15 mouse cellular contexts compared by ENCODE assay signal in the genomic region with DNA sequence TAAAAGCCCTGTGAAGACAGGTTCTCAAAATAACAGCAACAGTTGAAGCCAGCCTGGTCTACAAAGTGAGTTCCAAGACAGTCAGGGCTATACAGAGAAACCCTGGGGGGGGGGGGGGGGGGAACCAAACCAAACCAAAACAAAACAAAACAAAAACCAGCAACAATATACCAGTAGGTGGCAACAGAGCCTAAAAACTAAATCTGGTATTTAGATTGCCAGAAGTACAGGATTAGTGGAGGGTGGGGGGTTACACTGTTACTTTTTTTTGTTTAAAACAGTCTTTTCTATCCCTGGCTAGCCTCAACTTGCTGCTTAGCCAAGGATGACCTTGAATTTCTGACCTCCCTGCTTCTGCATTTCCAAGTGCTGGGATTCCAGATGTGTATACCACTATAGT. TPM values are rescaled to one million over a fixed set of nuclear protein-coding genes. Genes with fewer than 3 reads are reported as not detected.
DNase-seq lines count a peak whose midpoint lies in the region; ATAC-seq and TF ChIP-seq lines count a peak whose summit lies in the region.
"Had no signal": no experiment of that assay in that cellular context is flagged by ENCODE, and none has a peak within 500 bp of the region (broad histone marks: within the 10 kb centered on the region; RNA-seq: fewer than 3 reads in every experiment).

No protein-coding gene starts in this region.

- H3K9me3 ChIP-seq in kidney, postnatal 0 days (replicated peaks; ENCODE audit: low read length) = no peaks in the 10 kb centered on the region
- H3K9me3 ChIP-seq in stomach, postnatal 0 days (ENCODE audit: control insufficient read depth, low read length) = no peaks in the 10 kb centered on the region
- H3K9me3 ChIP-seq: embryonic facial prominence, embryonic 13.5 days; hindbrain, embryonic 12.5 days; limb, embryonic 13.5 days; neural tube, embryonic 15.5 days had no signal

- TF ChIP-seq POLR2A in thymus, adult 2 months (IDR thresholded peaks at IDR 0.05; ENCODE audit: control insufficient read depth, extremely low read depth, insufficient read depth, low read length, poor library complexity) = no peak

- no peaks in the 10 kb centered on the region for H3K4me1 ChIP-seq in kidney, postnatal 0 days (replicated peaks; ENCODE audit: insufficient read depth, low read length)
- H3K4me1 ChIP-seq in thymus, adult 2 months (replicated peaks; ENCODE audit: control insufficient read depth, insufficient read depth, low read length) = no peaks in the 10 kb centered on the region
- H3K4me1 ChIP-seq in stomach, postnatal 0 days (replicated peaks; ENCODE audit: control insufficient read depth, insufficient read depth) = no peaks in the 10 kb centered on the region
- H3K4me1 ChIP-seq: embryonic facial prominence, embryonic 13.5 days; hindbrain, embryonic 12.5 days; limb, embryonic 13.5 days; neural tube, embryonic 15.5 days had no signal

- H3K27me3 ChIP-seq in kidney, postnatal 0 days (ENCODE audit: insufficient read depth, low read length) = no peaks in the 10 kb centered on the region
- H3K27me3 ChIP-seq in thymus, adult 2 months (ENCODE audit: control insufficient read depth, insufficient read depth, low read length) = no peaks in the 10 kb centered on the region
- H3K27me3 ChIP-seq in stomach, postnatal 0 days (ENCODE audit: control insufficient read depth, insufficient read depth, low read length) = no peaks in the 10 kb centered on the region
- H3K27me3 ChIP-seq: embryonic facial prominence, embryonic 13.5 days; hindbrain, embryonic 12.5 days; limb, embryonic 13.5 days; neural tube, embryonic 15.5 days had no signal

- H3K9ac ChIP-seq in kidney, postnatal 0 days (ENCODE audit: low read depth, low read length) = no peak overlapping the region
- no peak overlapping the region for H3K9ac ChIP-seq in stomach, postnatal 0 days (ENCODE audit: low read length)
- H3K9ac ChIP-seq: embryonic facial prominence, embryonic 13.5 days; hindbrain, embryonic 12.5 days; limb, embryonic 13.5 days; neural tube, embryonic 15.5 days had no signal

- ATAC-seq in kidney, postnatal 0 days (replicated peaks; ENCODE audit: low FRiP score, low read depth) = no peak
- no peak for ATAC-seq in stomach, postnatal 0 days (ENCODE audit: low FRiP score, low TSS enrichment)

- H3K4me2 ChIP-seq in kidney, postnatal 0 days (ENCODE audit: low read length) = no peak overlapping the region
- no peak overlapping the region for H3K4me2 ChIP-seq in stomach, postnatal 0 days (replicated peaks; ENCODE audit: low read depth)
- H3K4me2 ChIP-seq: embryonic facial prominence, embryonic 13.5 days; hindbrain, embryonic 12.5 days; limb, embryonic 13.5 days; neural tube, embryonic 15.5 days had no signal

- H3K36me3 ChIP-seq in kidney, postnatal 0 days (ENCODE audit: insufficient read depth, low read length) = peaks cover 34% of the 10 kb centered on the region
- H3K36me3 ChIP-seq in thymus, adult 2 months (ENCODE audit: control insufficient read depth, insufficient read depth, low read length) = peaks cover 38% of the 10 kb centered on the region; the same call in 1 of the 2 replicates
- H3K36me3 ChIP-seq in stomach, postnatal 0 days (ENCODE audit: control insufficient read depth, insufficient read depth, low read length) = peaks cover 15% of the 10 kb centered on the region

- DNase-seq in kidney, postnatal 0 days (ENCODE audit: low spot score) = peak; percentile 59
- DNase-seq in kidney, postnatal 25 days = no peak
- DNase-seq in thymus, postnatal 0 days (ENCODE audit: low spot score) = peak; percentile 35
- no peak for DNase-seq in thymus, adult 2 months
- peak; percentile 51 for DNase-seq in R1 (ENCODE audit: low read depth, low spot score)
- no peak for DNase-seq in stomach, postnatal 0 days (ENCODE audit: low spot score)
- no peak for DNase-seq in natural killer cell, adult 2 months (ENCODE audit: low spot score in 2 of 2)
- no peak for DNase-seq in left cerebral cortex, adult 18-20 months (ENCODE audit: low spot score in 2 of 2)
- DNase-seq: cerebellum, adult 8-10 months; heart, adult 18-20 months; right cerebral cortex, postnatal 4 days had no signal

- no peak overlapping the region for H3K27ac ChIP-seq in kidney, postnatal 0 days
- H3K27ac ChIP-seq in thymus, adult 2 months (ENCODE audit: control insufficient read depth, insufficient read depth, low read length) = no peak overlapping the region
- H3K27ac ChIP-seq in stomach, postnatal 0 days (replicated peaks) = no peak overlapping the region
- H3K27ac ChIP-seq: embryonic facial prominence, embryonic 13.5 days; hindbrain, embryonic 12.5 days; limb, embryonic 13.5 days; neural tube, embryonic 15.5 days had no signal

- peak; percentile 62 for TF ChIP-seq CTCF in kidney, postnatal 0 days (IDR thresholded peaks at IDR 0.05; ENCODE audit: low read depth)
- no peak for TF ChIP-seq CTCF in thymus, adult 2 months (IDR thresholded peaks at IDR 0.05; ENCODE audit: borderline replicate concordance, control insufficient read depth, extremely low read depth, insufficient read depth, low read length, poor library complexity)
- peak; percentile 59 for TF ChIP-seq CTCF in stomach, postnatal 0 days (IDR thresholded peaks at IDR 0.05; ENCODE audit: low read depth)

- TF ChIP-seq EP300 in stomach, postnatal 0 days (optimal IDR thresholded peaks at IDR 0.05) = no peak

- H3K4me3 ChIP-seq in kidney, postnatal 0 days (replicated peaks; ENCODE audit: low read depth, low read length) = no peak overlapping the region
- no peak overlapping the region for H3K4me3 ChIP-seq in thymus, adult 2 months (ENCODE audit: control insufficient read depth, insufficient read depth, low read length)
- no peak overlapping the region for H3K4me3 ChIP-seq in stomach, postnatal 0 days (ENCODE audit: low read depth, low read length)
- H3K4me3 ChIP-seq: embryonic facial prominence, embryonic 13.5 days; hindbrain, embryonic 12.5 days; limb, embryonic 13.5 days; neural tube, embryonic 15.5 days had no signal

RNA-seq across cellular contexts. Expression of a gene that starts 14.2 kb away (rescaled TPM):
- 77.8 and 79.0 TPM in 2 replicates for polyA plus RNA-seq in kidney, postnatal 0 days (2015; fragmentation: Nextera tagmentation; extraction: Ambion mirVana)
- 105 and 106 TPM in 2 replicates for polyA plus RNA-seq in thymus, postnatal 0 days (2015; fragmentation: Nextera tagmentation; extraction: Ambion mirVana)
- polyA plus RNA-seq in thymus, adult 2 months (2012; rRNA removed) = 8.9 and 11.3 TPM in 2 replicates
- 50.9 TPM in 2 replicates for polyA plus RNA-seq in stomach, postnatal 0 days (2015; fragmentation: Nextera tagmentation; extraction: Ambion mirVana)
- total RNA-seq in left cerebral cortex, adult 18-20 months (2021) = 10 to 100 TPM; 19.8 to 21.3 TPM

RNA-seq across cellular contexts. Expression of a gene that starts 24.3 kb away (rescaled TPM):
- polyA plus RNA-seq in kidney, postnatal 0 days (2015; fragmentation: Nextera tagmentation; extraction: Ambion mirVana) = 273 and 290 TPM in 2 replicates
- 308 and 313 TPM in 2 replicates for polyA plus RNA-seq in thymus, postnatal 0 days (2015; fragmentation: Nextera tagmentation; extraction: Ambion mirVana)
- polyA plus RNA-seq in thymus, adult 2 months (2012; rRNA removed) = 62.6 and 81.5 TPM in 2 replicates
- 156 and 174 TPM in 2 replicates for polyA plus RNA-seq in stomach, postnatal 0 days (2015; fragmentation: Nextera tagmentation; extraction: Ambion mirVana)
- 100 to 1,000 TPM; 103 to 106 TPM for total RNA-seq in left cerebral cortex, adult 18-20 months (2021)

RNA-seq across cellular contexts. Expression of a gene that starts 53.0 kb away (rescaled TPM):
- polyA plus RNA-seq in kidney, postnatal 0 days (2015; fragmentation: Nextera tagmentation; extraction: Ambion mirVana) = 15.7 and 16.5 TPM in 2 replicates
- polyA plus RNA-seq in thymus, postnatal 0 days (2015; fragmentation: Nextera tagmentation; extraction: Ambion mirVana) = 21.0 and 31.0 TPM in 2 replicates
- polyA plus RNA-seq in thymus, adult 2 months (2012; rRNA removed) = 38.4 and 39.6 TPM in 2 replicates
- polyA plus RNA-seq in stomach, postnatal 0 days (2015; fragmentation: Nextera tagmentation; extraction: Ambion mirVana) = 11.6 and 12.0 TPM in 2 replicates
- 100 to 1,000 TPM; 106 to 109 TPM for total RNA-seq in left cerebral cortex, adult 18-20 months (2021)

Comparison
In these comparisons a context has a peak if more than half of its experiments do, and no peak if none do; other contexts are left out.
1. DNase-seq: peak in kidney, postnatal 0 days (single experiment), thymus, postnatal 0 days (single experiment) and R1 (single experiment); none in kidney, postnatal 25 days (0 of 2), thymus, adult 2 months (single experiment), stomach, postnatal 0 days (single experiment), natural killer cell, adult 2 months (0 of 2) and left cerebral cortex, adult 18-20 months (0 of 2).